Mouse (Mus musculus): ENCODE measurements around the gene Paxip1. TPM values are rescaled to one million over a fixed set of nuclear protein-coding genes. Genes with fewer than 3 reads are reported as not detected.

Paxip1 gene
- polyA plus RNA-seq, 1 experiment from 2014 or later, result 44.4 TPM

Other genes starting within 250 kb of the Paxip1 start
- not detected in 2 replicates for gene Htr5a, start 50.5 kb upstream of the Paxip1 start, polyA plus RNA-seq (2014; fragmentation: Nextera tagmentation; extraction: Ambion mirVana)